Mouse (Mus musculus): ENCODE results near the gene Phf19.

- TF ChIP-seq CTCF (IDR thresholded peaks at IDR 0.05; ENCODE audit: insufficient read depth, low read depth, low read length) (no peak), POLR2A (IDR thresholded peaks at IDR 0.05; ENCODE audit: insufficient read depth, low read depth, low read length) (no peak)
These were observed 56.1 kb downstream of the Phf19 start for GRCm38 (mm10) chr2:34857728-34858127.

All from olfactory bulb, adult 2 months (tissue).